ENCODE assay signal across 7 mouse cellular contexts in the genomic region with DNA sequence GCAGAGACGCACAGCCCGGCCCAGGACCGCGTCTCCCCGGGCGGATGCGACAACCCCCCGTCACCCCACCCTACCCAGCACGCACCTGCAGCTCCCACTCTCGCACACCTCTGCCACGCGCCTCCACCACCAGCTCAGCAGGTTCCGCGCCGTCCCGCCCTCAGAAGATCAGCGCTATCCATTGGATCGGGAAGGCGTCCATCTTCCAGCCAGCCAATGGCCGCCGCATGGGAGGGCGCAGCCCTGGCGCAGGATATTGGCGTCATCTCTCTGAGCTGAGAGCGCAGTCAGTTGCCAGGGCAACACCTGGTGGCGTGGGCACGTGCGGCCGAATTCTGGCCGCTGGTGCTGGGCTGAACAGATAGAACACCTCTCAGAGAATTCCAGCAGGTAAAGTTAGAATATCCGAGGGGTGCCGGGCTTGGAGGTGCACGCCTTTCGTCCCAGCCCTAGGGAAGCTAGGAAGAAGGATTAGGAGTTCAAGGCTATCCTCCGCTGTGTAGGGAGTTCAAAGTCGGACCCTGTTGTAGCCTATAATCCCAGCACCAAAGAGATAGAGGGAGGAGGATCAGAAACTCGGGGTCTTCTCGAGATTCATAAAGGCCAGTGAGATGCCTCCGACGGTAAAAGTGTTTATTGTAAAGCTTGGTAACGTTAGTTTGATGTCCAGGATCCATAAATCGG. TPM values are rescaled to one million over a fixed set of nuclear protein-coding genes. Genes with fewer than 3 reads are reported as not detected.
DNase-seq lines count a peak whose midpoint lies in the region; ATAC-seq lines count a peak whose summit lies in the region.

Gene 3110082I17Rik (minus strand): TSS at position 144 of the 684 bp plus-strand sequence.

- no peaks in the 10 kb centered on the region for H3K36me3 ChIP-seq in embryonic facial prominence, embryonic 12.5 days
- no peaks in the 10 kb centered on the region for H3K36me3 ChIP-seq in limb, embryonic 11.5 days (ENCODE audit: control insufficient read depth, insufficient read depth, low read length)
- no peaks in the 10 kb centered on the region for H3K36me3 ChIP-seq in midbrain, embryonic 14.5 days (ENCODE audit: control insufficient read depth, insufficient read depth, low read length)

- H3K27me3 ChIP-seq in embryonic facial prominence, embryonic 12.5 days = no peaks in the 10 kb centered on the region
- H3K27me3 ChIP-seq in limb, embryonic 11.5 days (ENCODE audit: control insufficient read depth, insufficient read depth, low read length) = no peaks in the 10 kb centered on the region
- H3K27me3 ChIP-seq in midbrain, embryonic 14.5 days (ENCODE audit: control insufficient read depth, insufficient read depth, low read length) = no peaks in the 10 kb centered on the region

- H3K27ac ChIP-seq in embryonic facial prominence, embryonic 12.5 days = no peak within 1 kb of the TSS
- H3K27ac ChIP-seq in limb, embryonic 11.5 days (replicated peaks; ENCODE audit: low read depth, low read length) = no peak within 1 kb of the TSS
- H3K27ac ChIP-seq in midbrain, embryonic 14.5 days (replicated peaks; ENCODE audit: low read depth, low read length) = no peak within 1 kb of the TSS

- peaks cover 4% of the 10 kb centered on the region; the same call in 1 of the 2 replicates for H3K4me1 ChIP-seq in embryonic facial prominence, embryonic 12.5 days
- 0 out of 2 replicates have a peak, but pooled peaks cover 5% of the 10 kb centered on the region for H3K4me1 ChIP-seq in limb, embryonic 11.5 days (ENCODE audit: control insufficient read depth, insufficient read depth, low read length)
- H3K4me1 ChIP-seq in midbrain, embryonic 14.5 days (ENCODE audit: control insufficient read depth, insufficient read depth, low read length) = peaks cover 6% of the 10 kb centered on the region; the same call in 1 of the 2 replicates

- peak within 1 kb of the TSS; percentile 67 for H3K9ac ChIP-seq in embryonic facial prominence, embryonic 12.5 days
- H3K9ac ChIP-seq in limb, embryonic 11.5 days (ENCODE audit: low read length) = peak within 1 kb of the TSS; percentile 53; the same call in 1 of the 2 replicates
- H3K9ac ChIP-seq in midbrain, embryonic 14.5 days (replicated peaks; ENCODE audit: low read length) = peak within 1 kb of the TSS; percentile 62

- DNase-seq in adrenal gland, postnatal 25 days = peak; percentile 98
- peak; percentile 100 for DNase-seq in heart, adult 11 months
- DNase-seq in kidney, adult 18-20 months = peak; percentile 99
- DNase-seq in limb, embryonic 11.5 days (ENCODE audit: low spot score) = peak; percentile 99
- peak; percentile 99 for DNase-seq in midbrain, embryonic 14.5 days
- DNase-seq in spleen, adult 18-20 months = peak; percentile 94 to 98

- peak within 1 kb of the TSS; percentile 83 for H3K4me2 ChIP-seq in embryonic facial prominence, embryonic 12.5 days (replicated peaks)
- peak within 1 kb of the TSS; percentile 47 for H3K4me2 ChIP-seq in limb, embryonic 11.5 days (ENCODE audit: low read depth, severe bottlenecking)
- H3K4me2 ChIP-seq in midbrain, embryonic 14.5 days (ENCODE audit: low read length) = peak within 1 kb of the TSS; percentile 63

- peak; percentile 98 for ATAC-seq in embryonic facial prominence, embryonic 12.5 days (ENCODE audit: insufficient number of reproducible peaks, insufficient read depth, low FRiP score, low TSS enrichment)
- peak; percentile 98 for ATAC-seq in limb, embryonic 11.5 days (ENCODE audit: insufficient number of reproducible peaks, low FRiP score, low TSS enrichment, low read depth)
- peak; percentile 98 for ATAC-seq in midbrain, embryonic 14.5 days (ENCODE audit: low FRiP score, low TSS enrichment)

- no peaks in the 10 kb centered on the region for H3K9me3 ChIP-seq in embryonic facial prominence, embryonic 12.5 days
- H3K9me3 ChIP-seq in limb, embryonic 11.5 days (ENCODE audit: control insufficient read depth, low read length) = no peaks in the 10 kb centered on the region
- no peaks in the 10 kb centered on the region for H3K9me3 ChIP-seq in midbrain, embryonic 14.5 days (ENCODE audit: control insufficient read depth, low read length)

- peak within 1 kb of the TSS; percentile 64 for H3K4me3 ChIP-seq in embryonic facial prominence, embryonic 12.5 days
- peak within 1 kb of the TSS; percentile 63 for H3K4me3 ChIP-seq in limb, embryonic 11.5 days (ENCODE audit: low read depth, low read length)
- H3K4me3 ChIP-seq in midbrain, embryonic 14.5 days (replicated peaks; ENCODE audit: low read depth, low read length) = peak within 1 kb of the TSS; percentile 60

- WGBS in embryonic facial prominence, embryonic 12.5 days = 4% methylated on average over 42 of the region's 42 CpGs
- WGBS in limb, embryonic 11.5 days = 4% methylated on average over 41 of the region's 42 CpGs
- WGBS in midbrain, embryonic 14.5 days = 4% methylated on average over 42 of the region's 42 CpGs

RNA-seq across cellular contexts. Expression of gene 3110082I17Rik, which starts in this region (rescaled TPM):
- total RNA-seq in adrenal gland, postnatal 25 days (2021) = 9.8 and 15.8 TPM in 2 replicates
- 32.6 and 33.5 TPM in 2 replicates for polyA plus RNA-seq in embryonic facial prominence, embryonic 12.5 days (2016; fragmentation: Nextera tagmentation; extraction: Ambion mirVana)
- polyA plus RNA-seq in limb, embryonic 11.5 days (2014; fragmentation: Nextera tagmentation; extraction: Ambion mirVana) = 37.9 and 39.7 TPM in 2 replicates
- polyA plus RNA-seq in midbrain, embryonic 14.5 days (2014; fragmentation: Nextera tagmentation; extraction: Ambion mirVana) = 10.8 and 12.8 TPM in 2 replicates
